Comparison of ENCODE assay signal across 8 mouse cellular contexts in genomic region chr6:149193276-149193905, GRCm38 (mm10). TPM values are rescaled to one million over a fixed set of nuclear protein-coding genes. Genes with fewer than 3 reads are reported as not detected.
DNase-seq lines count a peak whose midpoint lies in the region; ATAC-seq and TF ChIP-seq lines count a peak whose summit lies in the region.

No protein-coding gene starts in this region.

- no peaks in the 10 kb centered on the region for H3K27me3 ChIP-seq in hindbrain, embryonic 12.5 days

- H3K4me2 ChIP-seq in hindbrain, embryonic 12.5 days (replicated peaks): no peak overlapping the region

- DNase-seq in urinary bladder, postnatal 14 days (ENCODE audit: low spot score): peak; percentile 37
- DNase-seq in urinary bladder, adult 2 months (ENCODE audit: low spot score): no peak
- peak; percentile 47 to 69 for DNase-seq in kidney, postnatal 25 days
- peak; percentile 67 to 78 for DNase-seq in natural killer cell, adult 2 months (ENCODE audit: low spot score in 2 of 2)
- no peak for DNase-seq in testis, postnatal 14 days (ENCODE audit: low spot score)
- DNase-seq in right cerebral cortex, adult 2 months (ENCODE audit: low spot score in 2 of 2): no peak

- no peak for TF ChIP-seq CTCF in embryonic fibroblast, embryonic 13.5 days (IDR thresholded peaks at IDR 0.05; ENCODE audit: borderline replicate concordance, insufficient read depth, low read length)

- no peak overlapping the region for H3K4me3 ChIP-seq in embryonic fibroblast, embryonic 13.5 days (ENCODE audit: insufficient read depth, low read length)
- H3K4me3 ChIP-seq in hindbrain, embryonic 12.5 days: no peak overlapping the region

- H3K27ac ChIP-seq in embryonic fibroblast, embryonic 13.5 days (ENCODE audit: insufficient read depth, low read length): peak overlapping the region; percentile 68
- no peak overlapping the region for H3K27ac ChIP-seq in hindbrain, embryonic 12.5 days

- no peak overlapping the region for H3K9ac ChIP-seq in hindbrain, embryonic 12.5 days

- no peaks in the 10 kb centered on the region for H3K9me3 ChIP-seq in hindbrain, embryonic 12.5 days (replicated peaks)

- 80% methylated on average over 5 of the region's 5 CpGs for WGBS in hindbrain, embryonic 12.5 days

- H3K36me3 ChIP-seq in hindbrain, embryonic 12.5 days: no peaks in the 10 kb centered on the region

- ATAC-seq in hindbrain, embryonic 12.5 days (ENCODE audit: low FRiP score): no peak

- TF ChIP-seq POLR2A in embryonic fibroblast, embryonic 13.5 days (IDR thresholded peaks at IDR 0.05; ENCODE audit: low read depth, low read length): no peak

- no peaks in the 10 kb centered on the region for H3K4me1 ChIP-seq in embryonic fibroblast, embryonic 13.5 days (ENCODE audit: control insufficient read depth, insufficient read depth, low read length)
- H3K4me1 ChIP-seq in hindbrain, embryonic 12.5 days: no peaks in the 10 kb centered on the region

RNA-seq across cellular contexts. Expression of gene Amn1, which starts 4.9 kb away (rescaled TPM):
- 13.2 and 18.2 TPM in 2 replicates for polyA plus RNA-seq in urinary bladder, adult 2 months (2012; rRNA removed)
- polyA plus RNA-seq in embryonic fibroblast, embryonic 13.5 days (2011; ENCODE audit: insufficient read length, low read depth, missing spikeins): 19.3 and 19.6 TPM in 2 replicates
- 79.8 and 82.9 TPM in 2 replicates for polyA plus RNA-seq in hindbrain, embryonic 12.5 days (2016; fragmentation: Nextera tagmentation; extraction: Ambion mirVana)

RNA-seq across cellular contexts. Expression of gene Etfbkmt, which starts 53.7 kb away (rescaled TPM):
- polyA plus RNA-seq in urinary bladder, adult 2 months (2012; rRNA removed): 54.1 and 67.1 TPM in 2 replicates
- polyA plus RNA-seq in embryonic fibroblast, embryonic 13.5 days (2011; ENCODE audit: insufficient read length, low read depth, missing spikeins): 5.2 and 6.0 TPM in 2 replicates
- polyA plus RNA-seq in hindbrain, embryonic 12.5 days (2016; fragmentation: Nextera tagmentation; extraction: Ambion mirVana): 8.5 and 8.8 TPM in 2 replicates

Comparison
In these comparisons a context has a peak if more than half of its experiments do, and no peak if none do; other contexts are left out.
1. DNase-seq: peak in urinary bladder, postnatal 14 days (single experiment), kidney, postnatal 25 days (2 of 2) and natural killer cell, adult 2 months (2 of 2); none in urinary bladder, adult 2 months (single experiment), testis, postnatal 14 days (single experiment) and right cerebral cortex, adult 2 months (0 of 2).